Mouse (Mus musculus) retina, postnatal 1 day (tissue): ENCODE results near the gene 4921524J17Rik.
A peak's percentile ranks its signal among the peaks of the same experiment; 100 is the strongest.

ENCODE experiments used
- DNase-seq: peaks from one replicate; pipeline ENCODE4 v3.0.0-alpha.2; 2012

4921524J17Rik gene

DNA sequence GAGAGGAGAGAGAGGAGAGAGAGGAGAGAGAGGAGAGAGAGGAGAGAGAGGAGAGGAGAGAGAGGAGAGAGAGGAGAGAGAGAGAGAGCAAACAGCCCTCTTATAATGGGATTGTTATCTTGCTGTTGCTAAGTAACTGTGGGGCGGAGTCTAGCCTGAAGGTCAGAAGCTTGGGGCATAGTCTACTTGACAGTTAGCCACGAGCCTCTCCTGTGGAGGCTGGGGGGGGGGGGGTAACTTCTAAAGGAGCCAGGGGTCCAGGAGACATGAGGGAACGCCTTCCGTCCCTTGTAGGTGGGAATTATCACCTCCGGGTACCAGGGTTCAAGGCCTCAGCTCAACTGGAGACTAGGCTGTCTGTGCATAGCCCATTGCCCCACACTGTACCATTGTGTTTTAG lies 3.1 kb upstream of the 4921524J17Rik start:
- peak; percentile 43 for DNase-seq

- no peak for DNase-seq
Observed at GRCm38 (mm10) chr8:85434817-85435216, 2.2 kb upstream of the 4921524J17Rik start.

DNA sequence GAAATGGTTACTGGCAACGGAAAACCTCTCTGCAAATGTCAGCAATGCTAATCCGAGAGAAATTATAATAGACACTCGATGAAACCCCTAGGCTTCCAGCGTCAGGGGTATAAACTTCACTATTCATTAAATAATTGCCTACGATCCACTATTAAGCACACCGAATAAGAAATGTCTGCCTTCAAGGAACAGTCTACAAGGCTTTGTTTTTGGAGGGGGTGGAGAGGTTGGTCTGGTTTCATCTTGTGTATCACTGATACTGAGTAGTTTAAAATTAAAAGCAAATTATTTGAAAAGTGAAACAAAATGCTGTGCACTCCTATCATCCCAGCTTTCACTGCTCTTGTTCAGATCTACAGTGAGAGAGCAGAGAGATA lies 372 bp upstream of the 4921524J17Rik start:
- DNase-seq, result no peak

- DNase-seq, result peak; percentile 11
Observed at GRCm38 (mm10) chr8:85431281-85432167, 1.1 kb downstream of the 4921524J17Rik start.

DNA sequence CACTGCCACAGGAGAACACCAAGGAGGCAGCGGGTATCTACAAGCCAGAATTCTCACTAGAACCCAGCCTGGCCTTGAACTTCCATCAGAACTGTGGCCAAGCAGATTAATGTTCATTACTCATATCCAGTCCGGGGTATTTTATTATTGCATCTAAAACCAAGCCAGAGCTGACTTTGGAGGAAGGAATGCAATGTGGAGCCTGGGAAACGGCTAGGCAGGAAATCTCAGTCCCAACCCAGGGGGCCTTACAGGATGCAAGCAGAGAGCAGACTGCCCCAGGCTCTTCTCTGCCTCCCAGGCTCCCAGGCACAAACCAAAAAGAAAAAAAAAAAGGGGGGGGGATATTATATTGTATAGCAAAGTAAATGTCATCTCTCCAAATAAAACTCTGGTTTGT lies 1.8 kb downstream of the 4921524J17Rik start:
- peak; percentile 28 for DNase-seq

GRCm38 (mm10) chr8:85429219-85429618 lies 3.4 kb downstream of the 4921524J17Rik start:
- peak; percentile 22 for DNase-seq

DNA sequence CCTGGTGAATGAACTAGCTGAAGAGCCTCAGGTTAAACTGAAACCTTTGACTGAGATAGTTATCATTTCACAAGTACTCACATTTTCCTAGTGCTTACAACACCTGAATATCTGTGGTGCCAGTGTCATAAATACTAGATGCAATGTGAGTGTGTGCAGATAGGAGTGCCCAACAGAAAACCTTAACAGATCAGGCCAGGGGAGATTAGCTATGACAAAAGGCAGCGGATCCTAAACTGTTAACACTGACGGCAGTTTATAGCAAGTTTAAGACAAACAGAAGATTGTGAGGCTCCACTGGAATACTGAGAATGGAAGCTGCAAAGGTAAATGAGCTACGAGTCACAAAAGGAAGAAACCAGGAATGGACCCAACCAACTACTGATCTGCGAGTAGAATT lies 5.6 kb downstream of the 4921524J17Rik start:
- DNase-seq, result no peak

DNA sequence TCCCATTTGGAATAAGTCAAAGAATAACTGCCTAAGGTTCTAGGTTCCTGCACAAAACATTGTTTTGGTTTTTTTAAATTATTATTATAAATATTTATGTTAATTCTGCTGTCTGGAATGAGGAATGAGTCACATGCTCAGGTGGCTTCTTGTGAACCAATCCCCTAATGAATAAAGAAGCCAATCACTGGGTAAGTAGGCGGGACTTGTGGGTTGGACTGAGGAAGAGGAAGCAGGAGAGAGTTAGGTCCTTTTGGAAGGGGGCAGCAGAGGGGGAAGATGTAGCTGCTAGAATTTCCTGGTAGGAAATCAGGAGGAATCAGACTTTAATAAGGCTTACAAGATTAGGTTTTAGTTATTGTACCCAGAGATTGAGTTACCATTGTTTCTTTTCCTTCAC lies 11.3 kb downstream of the 4921524J17Rik start:
- no peak for DNase-seq

DNA sequence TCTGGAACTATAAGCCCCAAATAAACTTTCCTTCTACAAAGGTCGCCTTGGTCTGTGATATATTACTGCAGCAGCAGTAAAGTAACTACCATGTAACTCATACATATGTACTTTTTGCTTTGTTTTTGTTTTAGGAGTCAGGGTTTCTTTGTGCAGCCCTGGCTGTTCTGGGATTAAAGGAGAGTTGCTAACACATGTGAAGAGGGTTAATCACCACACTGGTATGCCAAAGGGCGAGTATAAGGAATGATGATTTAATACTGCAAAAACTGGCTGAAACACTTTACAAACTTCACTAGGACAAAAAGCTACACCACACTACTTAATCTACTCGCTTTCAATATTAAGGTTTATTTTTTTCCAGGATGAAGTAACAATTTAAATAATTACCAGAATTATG lies 24.1 kb downstream of the 4921524J17Rik start:
- no peak for DNase-seq

DNA sequence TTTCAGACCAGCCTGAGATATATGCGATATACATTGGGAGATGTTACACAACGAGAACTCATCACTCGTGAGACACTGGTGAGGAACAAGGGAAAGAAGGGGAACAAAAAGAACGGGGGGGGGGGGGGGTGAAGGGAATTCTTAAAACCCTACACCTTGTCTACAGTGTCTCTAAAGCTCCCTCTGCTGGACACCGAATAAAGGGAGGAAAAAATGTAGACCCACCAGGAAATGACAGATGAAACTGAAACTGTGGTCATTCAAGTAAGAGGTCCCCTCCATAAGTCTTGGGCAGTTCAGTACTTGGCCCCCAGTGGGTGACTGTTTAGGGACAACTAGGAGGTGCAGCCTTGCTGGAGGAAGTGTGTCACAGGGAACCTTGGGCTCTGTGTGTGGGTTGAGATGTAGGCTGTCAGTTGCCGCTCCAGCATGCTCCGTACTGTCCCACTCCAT lies 24.6 kb downstream of the 4921524J17Rik start:
- DNase-seq, result peak; percentile 50

- no peak for DNase-seq
Observed at GRCm38 (mm10) chr8:85405961-85406360, 26.7 kb downstream of the 4921524J17Rik start.

DNA sequence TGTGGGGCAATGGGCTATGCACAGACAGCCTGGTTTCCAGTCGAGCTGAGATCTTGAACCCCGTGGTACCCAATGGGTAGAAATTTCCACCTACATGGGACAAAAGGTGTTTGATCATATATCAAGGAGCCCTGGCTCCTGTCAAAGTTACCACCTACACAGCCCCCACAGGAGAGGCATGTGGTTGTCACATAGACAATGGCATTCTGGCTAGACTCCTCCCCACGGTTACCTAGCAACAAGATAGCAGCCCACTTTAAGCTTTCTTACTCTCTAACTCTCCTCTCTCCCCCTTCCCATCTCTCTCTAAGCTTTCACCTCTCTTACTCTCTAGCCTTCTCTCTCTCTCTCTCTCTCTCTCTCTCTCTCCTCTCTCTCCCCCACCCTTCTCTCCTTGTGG lies 27.2 kb downstream of the 4921524J17Rik start:
- DNase-seq, result peak; percentile 37

- no peak for DNase-seq
Observed at GRCm38 (mm10) chr8:85398548-85398947, 34.1 kb downstream of the 4921524J17Rik start.

- peak; percentile 65 for DNase-seq
Observed at GRCm38 (mm10) chr8:85397508-85397907, 35.1 kb downstream of the 4921524J17Rik start.

DNA sequence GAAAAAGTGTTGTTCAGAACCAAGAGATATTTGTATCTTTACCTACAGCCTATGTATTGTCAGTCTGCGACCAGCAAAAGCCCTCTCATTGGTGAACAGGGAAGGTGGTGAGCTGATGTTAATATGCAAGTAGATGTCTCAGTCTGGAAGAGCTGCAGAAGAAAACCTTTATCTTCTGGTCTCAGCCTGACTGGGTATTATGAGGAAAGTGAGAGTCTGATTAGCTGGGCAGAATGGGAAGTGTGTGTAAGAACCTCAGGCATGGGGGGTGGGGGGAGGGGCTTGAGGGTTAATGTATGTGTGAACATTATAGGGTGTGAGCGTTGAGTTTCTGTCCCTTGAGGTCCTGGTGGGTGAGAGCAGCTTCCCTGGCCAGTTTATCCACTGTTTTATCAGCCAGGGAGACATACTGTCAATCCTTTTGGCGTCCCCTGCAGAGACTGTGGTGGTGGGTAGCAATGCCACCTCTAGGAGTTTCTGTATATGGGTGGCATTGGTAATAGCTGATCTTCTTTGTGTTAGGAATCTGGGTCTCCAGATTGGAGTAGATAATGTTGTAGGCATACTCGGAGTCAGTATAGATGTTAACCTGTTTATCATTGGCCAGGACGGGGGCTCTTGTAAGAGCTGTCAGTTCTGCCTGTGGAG lies 36.1 kb downstream of the 4921524J17Rik start:
- DNase-seq, result no peak

DNA sequence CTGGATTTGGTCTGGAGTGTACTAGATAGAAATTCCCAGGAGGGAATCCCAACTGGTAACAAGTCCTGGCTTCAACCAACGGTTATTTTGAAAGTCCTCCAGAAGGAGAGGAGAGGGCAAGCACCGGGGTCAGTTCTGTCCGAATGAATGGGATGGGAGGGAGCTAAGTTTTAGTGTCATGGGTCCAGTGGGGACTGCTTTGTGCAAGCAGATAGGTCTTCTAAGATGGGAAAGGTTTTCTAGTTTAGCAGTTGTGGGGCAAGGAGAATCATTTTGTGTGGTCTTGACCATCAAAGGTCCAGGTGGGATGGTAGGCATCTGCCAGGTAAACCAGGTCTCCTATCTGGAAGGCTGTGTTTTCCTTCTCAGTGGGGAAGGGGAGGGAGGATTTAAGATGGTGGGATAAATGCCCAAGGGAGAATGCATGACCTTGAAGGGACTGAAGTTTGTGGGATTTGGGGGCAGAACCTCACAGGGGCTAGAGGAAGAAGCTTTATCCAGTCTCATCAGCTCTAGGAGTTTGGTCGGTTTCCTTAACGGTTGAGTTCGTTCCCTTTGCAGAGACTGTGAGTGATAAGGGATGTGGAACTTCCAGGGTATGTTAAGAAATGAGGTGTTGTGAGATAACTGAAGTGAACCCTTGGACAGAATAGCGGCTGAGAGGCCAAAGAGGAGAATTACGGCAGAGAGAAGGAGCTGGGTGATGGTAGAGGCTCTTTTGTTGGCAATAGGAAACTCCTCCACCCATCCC lies 36.8 kb downstream of the 4921524J17Rik start:
- DNase-seq, result no peak

DNA sequence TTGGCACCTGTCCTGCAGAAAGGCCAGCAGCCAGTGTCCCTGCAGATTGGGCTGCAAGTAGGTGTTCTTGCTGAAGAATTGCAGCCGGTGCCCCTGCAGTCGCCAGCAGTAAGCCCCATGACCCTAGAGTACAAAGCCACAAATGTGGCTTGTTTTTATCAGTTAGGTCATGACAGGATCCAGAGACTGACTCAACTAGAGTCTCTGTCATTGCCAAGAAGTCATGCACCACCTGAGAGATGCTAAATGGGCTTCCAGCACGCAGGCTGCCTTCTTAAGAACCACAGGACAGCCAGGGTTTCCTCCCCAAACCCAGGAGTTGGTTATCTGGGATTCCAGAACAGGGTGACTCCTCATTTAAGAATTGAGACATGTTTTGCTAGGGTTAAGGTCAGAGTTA lies 37.6 kb downstream of the 4921524J17Rik start:
- no peak for DNase-seq

GRCm38 (mm10) chr8:85393199-85393598 lies 39.4 kb downstream of the 4921524J17Rik start:
- DNase-seq, result no peak

- DNase-seq, result no peak
Observed at GRCm38 (mm10) chr8:85391438-85391837, 41.2 kb downstream of the 4921524J17Rik start.

GRCm38 (mm10) chr8:85386205-85386604 lies 46.4 kb downstream of the 4921524J17Rik start, which contains the start of gene Mylk3:
Mylk3 (minus strand) TSS chr8:85386345.
- DNase-seq, result no peak

DNA sequence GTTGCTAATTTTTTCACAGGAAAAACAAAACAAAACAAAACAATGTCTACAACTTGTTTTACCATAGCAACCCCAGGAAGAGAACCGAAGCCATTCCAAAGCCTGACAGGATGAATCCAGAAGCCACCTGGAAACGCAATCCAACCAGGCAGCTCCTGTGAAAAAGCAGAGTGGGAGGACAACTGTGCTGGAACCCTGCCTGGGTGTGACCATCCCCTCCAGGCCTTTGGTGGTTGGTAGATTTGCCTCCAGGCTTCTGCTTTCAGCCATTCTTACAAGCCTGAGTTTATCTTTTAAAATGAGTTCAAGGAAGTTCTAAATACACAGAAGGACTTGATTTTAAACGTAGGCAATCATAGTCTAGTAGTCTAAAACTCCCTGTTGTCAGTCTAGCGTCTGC lies 50.7 kb downstream of the 4921524J17Rik start:
- DNase-seq, result no peak

GRCm38 (mm10) chr8:85380824-85381209 lies 51.8 kb downstream of the 4921524J17Rik start:
- DNase-seq, result no peak

- DNase-seq, result no peak
Observed at GRCm38 (mm10) chr8:85380123-85380823, 52.4 kb downstream of the 4921524J17Rik start.
